Mouse (Mus musculus) CH12.LX (cell line): ENCODE results near the gene Sdhd. TPM values are rescaled to one million over a fixed set of nuclear protein-coding genes. Genes with fewer than 3 reads are reported as not detected.

Source experiments
- DNase-seq: peaks from one replicate; pipeline ENCODE4 v3.0.0-alpha.2; 2013; ENCODE audit errors: extremely low read depth
- H3K27ac ChIP-seq: 2 replicates; pipeline ENCODE4 v1.5.1; 2012; ENCODE audit warnings: low read depth, mild to moderate bottlenecking, control low read depth, moderate library complexity; ENCODE audit not compliant: insufficient read depth
- H3K27me3 ChIP-seq: replicated peaks from 2 replicates; pipeline ENCODE3; 2012; ENCODE audit warnings: inconsistent platforms
- H3K36me3 ChIP-seq, 2 experiments: replicated peaks in 1 of 2; 2 replicates each; pipeline versions ENCODE3 to v1.6.1; 2012; ENCODE audit warnings: inconsistent platforms in 1 of 2, low read length in 1 of 2, mild to moderate bottlenecking in 1 of 2, mixed read lengths in 1 of 2, moderate library complexity in 1 of 2; ENCODE audit not compliant: control insufficient read depth in 1 of 2, insufficient read depth in 1 of 2
- H3K4me1 ChIP-seq, 2 experiments: 2 replicates each; pipeline ENCODE4 v1.6.1; 2012; ENCODE audit warnings: inconsistent platforms in 1 of 2, moderate library complexity in 1 of 2; ENCODE audit not compliant: insufficient read depth in 2 of 2, control insufficient read depth in 1 of 2
- H3K4me2 ChIP-seq: 2 replicates; pipeline ENCODE4 v1.6.1; 2012; ENCODE audit warnings: low read depth, mild to moderate bottlenecking, control low read depth; ENCODE audit not compliant: poor library complexity, insufficient read depth, severe bottlenecking
- H3K4me3 ChIP-seq, 3 experiments: fragments of 150-350 bp in 1 of 3; sonication (generic) in 1 of 3; replicated peaks in 1 of 3; 2 replicates each; pipeline versions ENCODE3 to v1.5.1; 2011 to 2012; ENCODE audit warnings: low read depth in 2 of 3, low read length in 2 of 3, mild to moderate bottlenecking in 2 of 3, moderate library complexity in 2 of 3, control low read depth in 1 of 3, improper control_type of control experiment in 1 of 3, inconsistent platforms in 1 of 3, mixed read lengths in 1 of 3; ENCODE audit not compliant: poor library complexity in 1 of 3
- H3K79me2 ChIP-seq: replicated peaks from 2 replicates; pipeline ENCODE4 v1.6.1; 2012; ENCODE audit warnings: mild to moderate bottlenecking, moderate library complexity; ENCODE audit not compliant: control insufficient read depth, poor library complexity, insufficient read depth, severe bottlenecking; ENCODE audit errors: extremely low read depth
- H3K9ac ChIP-seq: 2 replicates; pipeline ENCODE4 v1.6.1; 2012; ENCODE audit warnings: low read depth, mild to moderate bottlenecking, control low read depth, moderate library complexity; ENCODE audit not compliant: insufficient read depth
- H3K9me3 ChIP-seq: replicated peaks from 2 replicates; pipeline ENCODE3; 2012; ENCODE audit warnings: low read length, inconsistent platforms, mixed read lengths
- BHLHE40 ChIP-seq: IDR thresholded peaks from 2 replicates; pipeline ENCODE4 v1.6.1; 2011; ENCODE audit warnings: mild to moderate bottlenecking, low read depth, low read length, improper control_type of control experiment
- CHD1 ChIP-seq: IDR thresholded peaks from 2 replicates; pipeline ENCODE4 v1.6.1; 2012; ENCODE audit warnings: low read depth, low read length, improper control_type of control experiment, inconsistent platforms
- E2F4 ChIP-seq: IDR thresholded peaks from 2 replicates; pipeline ENCODE4 v1.6.1; 2011; ENCODE audit warnings: low read depth, low read length, improper control_type of control experiment; ENCODE audit not compliant: insufficient replicate concordance
- ELF1 ChIP-seq: IDR thresholded peaks from 2 replicates; pipeline ENCODE4 v1.6.1; 2014; ENCODE audit warnings: low read depth, mild to moderate bottlenecking, inconsistent platforms, low read length, improper control_type of control experiment
- EP300 ChIP-seq: IDR thresholded peaks from 2 replicates; pipeline ENCODE4 v1.6.1; 2011; ENCODE audit warnings: low read length, improper control_type of control experiment
- ETS1 ChIP-seq: conservative IDR thresholded peaks from 2 replicates; pipeline ENCODE4 v1.6.1; 2012; ENCODE audit warnings: low read depth, mild to moderate bottlenecking, inconsistent platforms, low read length, improper control_type of control experiment, moderate library complexity
- HCFC1 ChIP-seq: IDR thresholded peaks from 2 replicates; pipeline ENCODE4 v1.6.1; 2012; ENCODE audit warnings: low read depth, mild to moderate bottlenecking, inconsistent platforms, low read length, improper control_type of control experiment
- JUN ChIP-seq: IDR thresholded peaks from 2 replicates; pipeline ENCODE4 v1.6.1; 2011; ENCODE audit warnings: low read depth, mild to moderate bottlenecking, low read length, improper control_type of control experiment, moderate library complexity; ENCODE audit not compliant: insufficient read depth
- KAT2A ChIP-seq: IDR thresholded peaks from 2 replicates; pipeline ENCODE4 v1.6.1; 2012; ENCODE audit warnings: low read length, improper control_type of control experiment, inconsistent platforms; ENCODE audit not compliant: insufficient replicate concordance
- MAX ChIP-seq: IDR thresholded peaks from 2 replicates; pipeline ENCODE4 v1.6.1; 2011; ENCODE audit warnings: low read length, improper control_type of control experiment
- MEF2A ChIP-seq: IDR thresholded peaks from 2 replicates; pipeline ENCODE4 v1.6.1; 2014; ENCODE audit warnings: low read depth, mild to moderate bottlenecking, inconsistent platforms, low read length, improper control_type of control experiment, borderline replicate concordance
- MYC ChIP-seq: IDR thresholded peaks from 2 replicates; pipeline ENCODE4 v1.6.1; 2011; ENCODE audit warnings: low read depth, mild to moderate bottlenecking, improper control_type of control experiment, low read length
- PAX5 ChIP-seq: IDR thresholded peaks from 2 replicates; pipeline ENCODE4 v1.6.1; 2012; ENCODE audit warnings: low read length, inconsistent platforms, mixed read lengths
- POLR2A ChIP-seq: IDR thresholded peaks from 2 replicates; pipeline ENCODE4 v1.6.1; 2011; ENCODE audit warnings: low read depth, mild to moderate bottlenecking, improper control_type of control experiment, low read length
- POLR2AphosphoS2 ChIP-seq: IDR thresholded peaks from 2 replicates; pipeline ENCODE4 v1.6.1; 2011; ENCODE audit warnings: low read depth, low read length, improper control_type of control experiment
- TCF12 ChIP-seq: IDR thresholded peaks from 2 replicates; pipeline ENCODE4 v1.6.1; 2014; ENCODE audit warnings: low read depth, mild to moderate bottlenecking, inconsistent platforms, low read length, improper control_type of control experiment
- USF2 ChIP-seq: conservative IDR thresholded peaks from 2 replicates; pipeline ENCODE4 v1.6.1; 2011; ENCODE audit warnings: low read depth, low read length, improper control_type of control experiment
- ZC3H11A ChIP-seq: IDR thresholded peaks from 2 replicates; pipeline ENCODE4 v1.6.1; 2012; ENCODE audit warnings: low read depth, mild to moderate bottlenecking, inconsistent platforms, low read length, improper control_type of control experiment
- ZKSCAN1 ChIP-seq: IDR thresholded peaks from 2 replicates; pipeline ENCODE4 v1.6.1; 2012; ENCODE audit warnings: low read depth, inconsistent platforms, low read length, improper control_type of control experiment, borderline replicate concordance
- dilution Hi-C: fragments of 300-500 bp; cut with MboI; formaldehyde crosslinking; loops from 2 replicates; pipeline ENCODE4 v1.14.3; 2020; ENCODE audit warnings: low sequenced_read_pairs; ENCODE audit not compliant: extremely low pct_unique_long_range_greater_than_20kb, extremely low pct_ligation_motif_present
- in situ Hi-C: fragments of 300-500 bp; cut with MboI; formaldehyde crosslinking; loops from 3 replicates; pipeline ENCODE4 v1.14.3; 2019; ENCODE audit warnings: low sequenced_read_pairs, low pct_ligation_motif_present, low pct_unique_long_range_greater_than_20kb, mixed read lengths
- polyA plus RNA-seq: library from polyadenylated mRNA; unstranded; fragments of >175 nt; gene quantifications from 2 replicates; pipeline ENCODE4 v1.2.1, GENCODE M21; 2012; ENCODE audit warnings: low read depth; ENCODE audit not compliant: insufficient read length
- total RNA-seq, 2 experiments: library from RNA; depleted of rRNA; stranded (reverse); fragments of 300-350 nt in 1 of 2; fragments of >200 nt in 1 of 2; gene quantifications; 2 replicates each; pipeline ENCODE4 v1.2.3; 2012 to 2014

Sdhd gene
- total and polyA plus RNA-seq, 3 experiments, result 215 to 407 (median 240) TPM

GRCm38 (mm10) chr9:50580370-50580769, 23.2 kb downstream of the Sdhd start:
- in situ Hi-C loops, result no loop called here
- Histone ChIP-seq H3K27me3 (no peaks in the 10 kb centered on the region), H3K79me2 (no peaks in the 10 kb centered on the region), H3K36me3 (no peaks in the 10 kb centered on the region), H3K4me2 (no peak overlapping the region), H3K9ac (no peak overlapping the region), H3K27ac (no peak overlapping the region), H3K4me3 (no peak overlapping the region), H3K9me3 (no peaks in the 10 kb centered on the region), H3K4me1 (peaks cover 0 to 3% of the 10 kb centered on the region in 2 experiments; a peak in 1 of 4 replicates)
- no peak for DNase-seq
- no peak for TF ChIP-seq ETS1
- dilution Hi-C loops, result no loop called here

- TF ChIP-seq EP300 (no peak), JUN (no peak), BHLHE40 (no peak), USF2 (no peak), PAX5 (no peak), HCFC1 (no peak), POLR2A (no peak), MEF2A (no peak), TCF12 (no peak), POLR2AphosphoS2 (no peak), MYC (no peak), ZC3H11A (no peak), MAX (no peak), KAT2A (no peak), ZKSCAN1 (no peak), ELF1 (no peak), CHD1 (no peak), E2F4 (no peak)
- TF ChIP-seq, all 38 proteins: peak for 0
- DNase-seq, result no peak
- in situ Hi-C loops (no loop called here), dilution Hi-C loops (no loop called here)
- no peak overlapping the region for H3K4me2 ChIP-seq
- H3K27ac ChIP-seq, result no peak overlapping the region
- H3K9me3 ChIP-seq, result no peaks in the 10 kb centered on the region
- H3K4me3 ChIP-seq, result no peak overlapping the region
- no peaks in the 10 kb centered on the region for H3K27me3 ChIP-seq
- no peaks in the 10 kb centered on the region for H3K36me3 ChIP-seq
- H3K9ac ChIP-seq, result no peak overlapping the region
- H3K79me2 ChIP-seq, result no peaks in the 10 kb centered on the region
- H3K4me1 ChIP-seq, result no peaks in the 10 kb centered on the region
Measured at GRCm38 (mm10) chr9:50569599-50570525, 33.8 kb downstream of the Sdhd start.
